Mouse (Mus musculus): ENCODE data around the gene Robo1. TPM values are rescaled to one million over a fixed set of nuclear protein-coding genes. Genes with fewer than 3 reads are reported as not detected.

Robo1 gene
- polyA plus RNA-seq, 1 experiment: 74.4 TPM

GRCm38 (mm10) chr16:72693446-72694274 lies 385.6 kb downstream of the Robo1 start:
- TF ChIP-seq CTCF (IDR thresholded peaks at IDR 0.05; ENCODE audit: insufficient read depth, low read depth, low read length) (no peak), POLR2A (IDR thresholded peaks at IDR 0.05; ENCODE audit: insufficient read depth, low read depth, low read length) (no peak)
- Histone ChIP-seq H3K4me1 (ENCODE audit: control insufficient read depth, insufficient read depth, low read length) (peaks cover 6% of the 10 kb centered on the region), H3K4me3 (ENCODE audit: insufficient read depth, low read depth, low read length) (no peak overlapping the region), H3K27ac (ENCODE audit: insufficient read depth, low read depth, low read length) (no peak overlapping the region)
- WGBS: 55% methylated on average over 14 of the region's 14 CpGs

GRCm38 (mm10) chr16:72694787-72695186 lies 386.7 kb downstream of the Robo1 start:
- Histone ChIP-seq H3K27ac (ENCODE audit: insufficient read depth, low read depth, low read length) (no peak overlapping the region), H3K4me1 (ENCODE audit: control insufficient read depth, insufficient read depth, low read length) (peaks cover 6% of the 10 kb centered on the region), H3K4me3 (ENCODE audit: insufficient read depth, low read depth, low read length) (no peak overlapping the region)
- TF ChIP-seq CTCF (IDR thresholded peaks at IDR 0.05; ENCODE audit: insufficient read depth, low read depth, low read length) (no peak), POLR2A (IDR thresholded peaks at IDR 0.05; ENCODE audit: insufficient read depth, low read depth, low read length) (no peak)
- WGBS: 95% methylated on average over 5 of the region's 5 CpGs

- Histone ChIP-seq H3K4me3 (ENCODE audit: insufficient read depth, low read depth, low read length) (no peak overlapping the region), H3K4me1 (ENCODE audit: control insufficient read depth, insufficient read depth, low read length) (no peaks in the 10 kb centered on the region), H3K27ac (ENCODE audit: insufficient read depth, low read depth, low read length) (no peak overlapping the region)
- TF ChIP-seq CTCF (IDR thresholded peaks at IDR 0.05; ENCODE audit: insufficient read depth, low read depth, low read length): no peak
- TF ChIP-seq POLR2A (IDR thresholded peaks at IDR 0.05; ENCODE audit: insufficient read depth, low read depth, low read length): no peak
- WGBS: 43% methylated on average over 12 of the region's 12 CpGs
Measured at GRCm38 (mm10) chr16:72699238-72700006, 391.3 kb downstream of the Robo1 start.

GRCm38 (mm10) chr16:72700297-72700696 lies 392.2 kb downstream of the Robo1 start:
- TF ChIP-seq POLR2A (IDR thresholded peaks at IDR 0.05; ENCODE audit: insufficient read depth, low read depth, low read length) (no peak), CTCF (IDR thresholded peaks at IDR 0.05; ENCODE audit: insufficient read depth, low read depth, low read length) (no peak)
- Histone ChIP-seq H3K4me1 (ENCODE audit: control insufficient read depth, insufficient read depth, low read length) (no peaks in the 10 kb centered on the region), H3K4me3 (ENCODE audit: insufficient read depth, low read depth, low read length) (no peak overlapping the region), H3K27ac (ENCODE audit: insufficient read depth, low read depth, low read length) (no peak overlapping the region)
- 90% methylated on average over 11 of the region's 11 CpGs for WGBS

- Histone ChIP-seq H3K27ac (ENCODE audit: insufficient read depth, low read depth, low read length) (no peak overlapping the region), H3K4me3 (ENCODE audit: insufficient read depth, low read depth, low read length) (no peak overlapping the region), H3K4me1 (ENCODE audit: control insufficient read depth, insufficient read depth, low read length) (no peaks in the 10 kb centered on the region)
- 95% methylated on average over 6 of the region's 6 CpGs for WGBS
- TF ChIP-seq POLR2A (IDR thresholded peaks at IDR 0.05; ENCODE audit: insufficient read depth, low read depth, low read length): no peak
- no peak for TF ChIP-seq CTCF (IDR thresholded peaks at IDR 0.05; ENCODE audit: insufficient read depth, low read depth, low read length)
Measured at GRCm38 (mm10) chr16:72703486-72703885, 395.4 kb downstream of the Robo1 start.

GRCm38 (mm10) chr16:72705851-72706250 lies 397.7 kb downstream of the Robo1 start:
- no peaks in the 10 kb centered on the region for H3K4me1 ChIP-seq (ENCODE audit: control insufficient read depth, insufficient read depth, low read length)
- H3K4me3 ChIP-seq (ENCODE audit: insufficient read depth, low read depth, low read length): no peak overlapping the region
- TF ChIP-seq POLR2A (IDR thresholded peaks at IDR 0.05; ENCODE audit: insufficient read depth, low read depth, low read length): no peak
- TF ChIP-seq CTCF (IDR thresholded peaks at IDR 0.05; ENCODE audit: insufficient read depth, low read depth, low read length): no peak
- H3K27ac ChIP-seq (ENCODE audit: insufficient read depth, low read depth, low read length): no peak overlapping the region
- WGBS: 89% methylated on average over 5 of the region's 5 CpGs

- Histone ChIP-seq H3K4me1 (ENCODE audit: control insufficient read depth, insufficient read depth, low read length) (no peaks in the 10 kb centered on the region), H3K27ac (ENCODE audit: insufficient read depth, low read depth, low read length) (no peak overlapping the region), H3K4me3 (ENCODE audit: insufficient read depth, low read depth, low read length) (no peak overlapping the region)
- WGBS: 87% methylated on average over 2 of the region's 2 CpGs
- TF ChIP-seq POLR2A (IDR thresholded peaks at IDR 0.05; ENCODE audit: insufficient read depth, low read depth, low read length): no peak
- TF ChIP-seq CTCF (IDR thresholded peaks at IDR 0.05; ENCODE audit: insufficient read depth, low read depth, low read length): no peak
Measured at GRCm38 (mm10) chr16:72708526-72708925, 400.4 kb downstream of the Robo1 start.

GRCm38 (mm10) chr16:72717118-72717802 lies 409.2 kb downstream of the Robo1 start:
- Histone ChIP-seq H3K4me3 (ENCODE audit: insufficient read depth, low read depth, low read length) (no peak overlapping the region), H3K27ac (ENCODE audit: insufficient read depth, low read depth, low read length) (no peak overlapping the region), H3K4me1 (ENCODE audit: control insufficient read depth, insufficient read depth, low read length) (no peaks in the 10 kb centered on the region)
- TF ChIP-seq POLR2A (IDR thresholded peaks at IDR 0.05; ENCODE audit: insufficient read depth, low read depth, low read length): no peak
- 64% methylated on average over 9 of the region's 9 CpGs for WGBS

- Histone ChIP-seq H3K27ac (ENCODE audit: insufficient read depth, low read depth, low read length) (no peak overlapping the region), H3K4me1 (ENCODE audit: control insufficient read depth, insufficient read depth, low read length) (no peaks in the 10 kb centered on the region), H3K4me3 (ENCODE audit: insufficient read depth, low read depth, low read length) (no peak overlapping the region)
- 91% methylated on average over 4 of the region's 4 CpGs for WGBS
- no peak for TF ChIP-seq CTCF (IDR thresholded peaks at IDR 0.05; ENCODE audit: insufficient read depth, low read depth, low read length)
- no peak for TF ChIP-seq POLR2A (IDR thresholded peaks at IDR 0.05; ENCODE audit: insufficient read depth, low read depth, low read length)
Measured at GRCm38 (mm10) chr16:72719063-72719462, 411.0 kb downstream of the Robo1 start.
